Mouse (Mus musculus): Measurements from ENCODE around the gene Tspan9. TPM values are rescaled to one million over a fixed set of nuclear protein-coding genes. Genes with fewer than 3 reads are reported as not detected.
A peak's percentile ranks its signal among the peaks of the same experiment; 100 is the strongest.

The Tspan9 gene
- polyA plus RNA-seq, 2 experiments = 134 to 151 TPM

GRCm38 (mm10) chr6:128081293-128081692 is 62.1 kb downstream of the Tspan9 start:
- TF ChIP-seq POLR2A (IDR thresholded peaks at IDR 0.05; ENCODE audit: borderline replicate concordance, extremely low read depth, insufficient read depth, insufficient read length) = no peak
- Histone ChIP-seq H3K27me3 (ENCODE audit: control insufficient read depth, insufficient read depth, low read length) (no peaks in the 10 kb centered on the region), H3K4me3 (replicated peaks; ENCODE audit: low read length) (no peak overlapping the region), H3K9me3 (ENCODE audit: control insufficient read depth, low read length) (no peaks in the 10 kb centered on the region), H3K4me2 (replicated peaks; ENCODE audit: low read depth, low read length, severe bottlenecking) (no peak overlapping the region), H3K36me3 (ENCODE audit: control insufficient read depth, insufficient read depth, low read length) (no peaks in the 10 kb centered on the region; the same call in 1 of the 2 replicates), H3K27ac (replicated peaks; ENCODE audit: low read depth, low read length) (no peak overlapping the region), H3K4me1 (ENCODE audit: control insufficient read depth, insufficient read depth, low read length) (peaks cover 51% of the 10 kb centered on the region), H3K9ac (ENCODE audit: low read depth, low read length, severe bottlenecking) (no peak overlapping the region)
- no peak for ATAC-seq (ENCODE audit: low FRiP score, low read depth)
- 62% methylated on average over 8 of the region's 8 CpGs for WGBS
- DNase-seq (ENCODE audit: low spot score) = no peak

- ATAC-seq (ENCODE audit: low FRiP score, low read depth) = no peak
- no peaks in the 10 kb centered on the region for H3K9me3 ChIP-seq (ENCODE audit: control insufficient read depth, low read length)
- H3K4me2 ChIP-seq (replicated peaks; ENCODE audit: low read depth, low read length, severe bottlenecking) = no peak overlapping the region
- H3K4me1 ChIP-seq (ENCODE audit: control insufficient read depth, insufficient read depth, low read length) = peaks cover 55% of the 10 kb centered on the region
- H3K27ac ChIP-seq (replicated peaks; ENCODE audit: low read depth, low read length) = peak overlapping the region; percentile 63; the same call in 1 of the 2 replicates
- no peaks in the 10 kb centered on the region; the same call in 1 of the 2 replicates for H3K36me3 ChIP-seq (ENCODE audit: control insufficient read depth, insufficient read depth, low read length)
- H3K4me3 ChIP-seq (replicated peaks; ENCODE audit: low read length) = no peak overlapping the region
- WGBS = 47% methylated on average over 9 of the region's 9 CpGs
- no peaks in the 10 kb centered on the region for H3K27me3 ChIP-seq (ENCODE audit: control insufficient read depth, insufficient read depth, low read length)
- peak; percentile 32 for DNase-seq (ENCODE audit: low spot score)
- no peak for TF ChIP-seq POLR2A (IDR thresholded peaks at IDR 0.05; ENCODE audit: borderline replicate concordance, extremely low read depth, insufficient read depth, insufficient read length)
- no peak overlapping the region for H3K9ac ChIP-seq (ENCODE audit: low read depth, low read length, severe bottlenecking)
Observed at GRCm38 (mm10) chr6:128079576-128080224, 63.7 kb downstream of the Tspan9 start.

GRCm38 (mm10) chr6:128078508-128078907 is 64.9 kb downstream of the Tspan9 start:
- Histone ChIP-seq H3K27me3 (ENCODE audit: control insufficient read depth, insufficient read depth, low read length) (no peaks in the 10 kb centered on the region), H3K27ac (replicated peaks; ENCODE audit: low read depth, low read length) (peak overlapping the region; percentile 63; the same call in 1 of the 2 replicates), H3K4me1 (ENCODE audit: control insufficient read depth, insufficient read depth, low read length) (peaks cover 64% of the 10 kb centered on the region), H3K4me3 (replicated peaks; ENCODE audit: low read length) (no peak overlapping the region), H3K9me3 (ENCODE audit: control insufficient read depth, low read length) (no peaks in the 10 kb centered on the region), H3K36me3 (ENCODE audit: control insufficient read depth, insufficient read depth, low read length) (no peaks in the 10 kb centered on the region; the same call in 1 of the 2 replicates), H3K4me2 (replicated peaks; ENCODE audit: low read depth, low read length, severe bottlenecking) (no peak overlapping the region), H3K9ac (ENCODE audit: low read depth, low read length, severe bottlenecking) (no peak overlapping the region)
- peak; percentile 75 for ATAC-seq (ENCODE audit: low FRiP score, low read depth)
- peak; percentile 71 for DNase-seq (ENCODE audit: low spot score)
- no peak for TF ChIP-seq POLR2A (IDR thresholded peaks at IDR 0.05; ENCODE audit: borderline replicate concordance, extremely low read depth, insufficient read depth, insufficient read length)
- 20% methylated on average over 4 of the region's 4 CpGs for WGBS

GRCm38 (mm10) chr6:128076104-128077020 is 67.0 kb downstream of the Tspan9 start:
- no peak for TF ChIP-seq POLR2A (IDR thresholded peaks at IDR 0.05; ENCODE audit: borderline replicate concordance, extremely low read depth, insufficient read depth, insufficient read length)
- no peak overlapping the region for H3K9ac ChIP-seq (ENCODE audit: low read depth, low read length, severe bottlenecking)
- H3K9me3 ChIP-seq (ENCODE audit: control insufficient read depth, low read length) = no peaks in the 10 kb centered on the region
- peaks cover 63% of the 10 kb centered on the region for H3K4me1 ChIP-seq (ENCODE audit: control insufficient read depth, insufficient read depth, low read length)
- H3K4me2 ChIP-seq (replicated peaks; ENCODE audit: low read depth, low read length, severe bottlenecking) = peak overlapping the region; percentile 17
- H3K27me3 ChIP-seq (ENCODE audit: control insufficient read depth, insufficient read depth, low read length) = no peaks in the 10 kb centered on the region
- H3K36me3 ChIP-seq (ENCODE audit: control insufficient read depth, insufficient read depth, low read length) = no peaks in the 10 kb centered on the region
- peak overlapping the region; percentile 83 for H3K27ac ChIP-seq (replicated peaks; ENCODE audit: low read depth, low read length)
- DNase-seq (ENCODE audit: low spot score) (peak; percentile 79), ATAC-seq (ENCODE audit: low FRiP score, low read depth) (peak; percentile 79)
- 49% methylated on average over 21 of the region's 21 CpGs for WGBS
- H3K4me3 ChIP-seq (replicated peaks; ENCODE audit: low read length) = no peak overlapping the region

- no peak for ATAC-seq (ENCODE audit: low FRiP score, low read depth)
- Histone ChIP-seq H3K27me3 (ENCODE audit: control insufficient read depth, insufficient read depth, low read length) (no peaks in the 10 kb centered on the region), H3K9me3 (ENCODE audit: control insufficient read depth, low read length) (no peaks in the 10 kb centered on the region), H3K36me3 (ENCODE audit: control insufficient read depth, insufficient read depth, low read length) (no peaks in the 10 kb centered on the region), H3K27ac (replicated peaks; ENCODE audit: low read depth, low read length) (0 out of 2 replicates have a peak overlapping the region, but pooled peaks have one; percentile 83), H3K4me2 (replicated peaks; ENCODE audit: low read depth, low read length, severe bottlenecking) (no peak overlapping the region), H3K4me3 (replicated peaks; ENCODE audit: low read length) (no peak overlapping the region), H3K9ac (ENCODE audit: low read depth, low read length, severe bottlenecking) (no peak overlapping the region), H3K4me1 (ENCODE audit: control insufficient read depth, insufficient read depth, low read length) (peaks cover 61% of the 10 kb centered on the region)
- no peak for DNase-seq (ENCODE audit: low spot score)
- no peak for TF ChIP-seq POLR2A (IDR thresholded peaks at IDR 0.05; ENCODE audit: borderline replicate concordance, extremely low read depth, insufficient read depth, insufficient read length)
- 59% methylated on average over 5 of the region's 5 CpGs for WGBS
Observed at GRCm38 (mm10) chr6:128075453-128076003, 67.9 kb downstream of the Tspan9 start.

All from limb, embryonic 14.5 days (tissue).